Mouse (Mus musculus): ENCODE measurements at regions not wholly inside any gene's neighbourhood (a gene's known extent, or its start where the extent isn't known, plus 50 kb on each side); places are given as distances from the start of the nearest gene placed in this dataset.
"Not testable (repeated sequence)": the region's sequence is repeated elsewhere in the genome, so short reads cannot be mapped to it uniquely, and the experiment has no call there.

DNA sequence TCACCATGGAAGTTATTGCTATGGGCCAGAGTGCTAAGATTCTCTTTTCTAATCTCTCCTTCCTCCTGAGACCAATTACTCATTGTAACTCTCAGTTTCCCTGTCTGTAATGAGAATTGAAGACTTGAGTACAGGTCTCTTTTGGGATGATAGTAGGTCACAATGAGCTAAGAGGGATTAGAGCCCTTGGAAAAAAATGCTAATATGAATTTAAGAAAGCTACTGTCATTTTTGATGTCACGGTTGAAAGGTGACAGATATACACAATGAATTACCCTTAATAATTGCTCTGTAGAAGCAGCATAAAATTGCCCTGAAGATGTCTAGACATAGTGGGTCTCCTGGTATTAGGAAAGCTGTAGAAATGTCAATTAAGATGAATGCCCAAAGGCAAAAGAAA is 178.2 kb downstream of the Kcna4 start:
- DNase-seq, result no peak

DNA sequence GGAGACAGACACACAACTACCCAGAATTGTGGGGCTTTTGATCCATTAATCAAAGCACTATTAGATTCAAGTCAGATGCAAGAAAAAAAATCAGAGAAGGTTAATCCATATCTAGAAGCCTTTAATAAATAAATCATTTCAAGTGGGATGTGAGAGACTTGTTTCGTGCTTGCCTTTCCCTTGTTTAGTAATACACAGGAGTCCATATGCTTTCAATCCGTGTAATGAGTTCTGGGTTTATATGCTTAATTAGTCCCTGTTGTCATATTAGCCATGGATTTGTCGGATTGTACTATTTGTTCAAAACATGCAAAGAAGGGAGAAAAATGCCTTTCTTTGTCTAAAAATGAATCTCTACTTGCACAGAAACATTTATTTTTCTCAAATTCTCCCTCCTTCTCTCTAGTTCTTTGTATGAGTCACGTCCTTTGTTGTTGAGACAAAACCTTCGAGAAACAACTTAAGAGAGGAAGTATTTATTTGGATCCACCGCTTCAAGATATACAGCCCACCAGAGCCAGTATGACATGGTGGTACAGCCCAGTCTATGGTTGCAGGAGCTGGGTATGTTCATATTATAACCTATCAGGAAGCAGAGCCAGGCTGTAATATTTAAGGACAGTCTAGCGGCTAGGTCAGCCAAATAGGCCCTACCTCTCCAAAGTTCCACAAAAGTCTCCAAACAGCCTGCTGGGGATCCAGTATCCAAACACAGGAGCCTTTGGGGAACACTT is 213.4 kb downstream of the Kcna4 start:
- no peak for DNase-seq

- DNase-seq, result no peak
Observed at GRCm38 (mm10) chr2:107507426-107508167, 217.2 kb downstream of the Kcna4 start.

DNA sequence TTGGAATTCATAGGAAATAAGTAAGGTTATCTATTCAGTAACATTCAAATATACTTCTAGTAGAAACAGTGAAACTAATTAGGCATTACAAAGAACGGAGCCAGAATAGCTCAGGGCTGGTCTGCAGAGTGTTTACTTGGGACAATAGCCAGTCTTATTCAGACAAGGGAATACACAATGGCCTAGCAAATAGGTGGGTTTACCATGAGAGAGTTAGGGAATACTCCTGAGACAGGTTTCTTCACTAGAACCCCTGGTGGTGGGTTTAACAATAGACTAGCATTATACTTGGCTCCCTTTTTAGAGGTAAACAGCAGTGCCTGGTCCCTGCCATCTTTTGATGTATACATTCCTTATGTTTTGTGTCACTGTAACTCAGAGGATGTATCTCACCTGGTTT is 225.0 kb downstream of the Kcna4 start:
- not testable (repeated sequence) for DNase-seq

DNA sequence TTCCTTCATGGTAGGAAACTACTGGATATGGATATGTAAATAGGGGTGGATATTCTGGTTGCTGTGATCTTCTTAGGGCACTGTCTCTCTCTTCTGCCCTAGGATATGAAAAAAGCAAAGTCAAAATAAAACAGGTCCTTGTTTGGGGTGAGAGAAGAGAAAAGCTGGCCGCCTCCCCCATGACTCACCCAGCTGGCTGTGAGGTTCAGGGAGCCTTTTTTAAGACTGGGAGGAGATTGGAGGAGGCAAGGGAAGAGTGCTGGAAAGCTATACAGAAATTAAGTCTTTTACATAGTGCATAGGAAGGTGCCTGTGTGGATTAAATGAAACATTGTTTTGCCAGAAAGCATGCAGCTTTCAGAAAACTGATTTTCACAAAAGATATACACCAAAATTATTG is 227.7 kb downstream of the Kcna4 start:
- DNase-seq, result no peak

- no peak for DNase-seq
Observed at GRCm38 (mm10) chr2:107518759-107519158, 228.3 kb downstream of the Kcna4 start.

DNA sequence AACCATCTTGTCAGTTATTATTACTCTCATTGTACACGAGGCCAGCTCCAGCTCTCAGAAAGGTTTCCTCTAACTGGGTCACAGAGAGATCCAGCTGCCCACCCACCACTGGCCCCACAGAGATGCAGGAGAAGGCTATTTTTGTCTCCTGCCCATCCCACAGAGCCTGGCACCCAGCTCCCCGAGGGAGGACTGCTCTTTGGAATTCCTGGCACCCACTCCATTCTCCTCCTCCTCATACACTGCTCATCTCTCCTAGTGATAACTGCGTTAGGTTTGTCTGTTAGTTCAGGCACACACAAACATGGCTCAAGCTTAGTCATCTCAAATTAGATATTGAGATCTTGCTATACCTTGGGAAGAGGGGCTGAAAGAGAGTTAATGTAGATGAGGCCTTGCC is 228.9 kb downstream of the Kcna4 start:
- DNase-seq, result peak; percentile 1 to 4

DNA sequence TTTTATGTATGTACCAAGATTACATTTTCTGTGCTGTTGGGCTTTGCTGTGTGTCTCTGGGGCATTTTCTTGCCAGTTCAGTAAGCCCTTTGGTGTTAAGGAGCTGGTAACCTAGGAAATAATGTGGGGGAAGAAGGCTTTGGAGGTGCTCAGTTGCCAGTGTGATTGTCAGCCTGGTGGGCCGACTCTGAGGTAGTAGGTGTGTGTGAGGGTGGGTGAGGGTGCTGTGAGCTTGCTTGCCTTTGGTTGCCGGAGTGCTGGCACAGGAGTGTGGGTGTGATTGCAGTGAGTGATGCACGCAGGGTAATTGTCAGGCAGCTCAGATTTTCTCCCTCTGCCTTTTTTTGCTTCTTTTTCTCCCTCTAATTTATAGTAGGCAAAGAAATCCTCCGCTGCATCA is 229.3 kb downstream of the Kcna4 start:
- DNase-seq, result peak in 1 of 2 experiments; percentile 1

DNA sequence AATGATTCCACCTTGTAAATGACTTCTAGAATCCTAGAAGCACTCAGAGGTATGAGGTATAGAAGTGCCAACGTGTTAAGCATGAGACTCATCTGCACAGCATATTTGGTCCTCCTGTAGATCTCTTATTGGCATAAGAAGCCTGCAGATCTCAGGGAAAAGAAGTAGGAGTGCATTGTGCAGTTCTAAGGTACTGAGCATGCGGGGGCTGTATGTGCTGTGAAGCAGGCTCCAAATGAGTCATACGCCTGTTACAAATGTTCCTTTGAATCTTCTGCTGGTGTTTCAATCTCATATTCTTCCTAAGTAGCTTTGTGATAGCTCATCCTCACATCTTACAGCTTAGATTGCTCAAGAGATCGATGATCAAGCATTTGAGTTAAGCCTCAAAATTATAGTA is 252.7 kb downstream of the Kcna4 start:
- DNase-seq, result no peak

GRCm38 (mm10) chr2:107552569-107552968 is 262.1 kb downstream of the Kcna4 start:
- DNase-seq, result no peak

GRCm38 (mm10) chr2:107556239-107556638 is 265.8 kb downstream of the Kcna4 start:
- no peak for DNase-seq

DNA sequence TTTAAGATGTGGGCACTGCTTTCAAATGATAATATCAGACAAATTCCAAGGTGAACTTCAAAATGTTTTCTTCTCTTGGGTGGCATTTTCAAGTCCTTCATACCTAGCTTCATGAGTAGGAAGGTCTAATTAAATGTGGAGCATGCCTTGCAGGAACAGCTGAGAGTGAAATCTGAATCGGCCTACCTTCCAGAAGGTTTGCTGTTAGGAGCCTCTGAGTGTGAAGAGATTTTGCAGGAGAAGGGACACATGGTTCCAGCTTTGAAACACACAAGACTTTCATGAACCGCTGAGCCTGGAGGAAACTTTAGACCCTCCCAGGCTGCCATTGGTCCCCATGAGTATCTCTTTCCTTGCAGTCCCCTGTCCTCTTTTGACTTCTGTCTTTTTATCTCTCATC is 279.2 kb downstream of the Kcna4 start:
- DNase-seq, result no peak

GRCm38 (mm10) chr2:107609872-107610559 is 319.6 kb downstream of the Kcna4 start:
- no peak for DNase-seq

- DNase-seq, result no peak
Observed at GRCm38 (mm10) chr2:107611811-107612210, 321.4 kb downstream of the Kcna4 start.

DNA sequence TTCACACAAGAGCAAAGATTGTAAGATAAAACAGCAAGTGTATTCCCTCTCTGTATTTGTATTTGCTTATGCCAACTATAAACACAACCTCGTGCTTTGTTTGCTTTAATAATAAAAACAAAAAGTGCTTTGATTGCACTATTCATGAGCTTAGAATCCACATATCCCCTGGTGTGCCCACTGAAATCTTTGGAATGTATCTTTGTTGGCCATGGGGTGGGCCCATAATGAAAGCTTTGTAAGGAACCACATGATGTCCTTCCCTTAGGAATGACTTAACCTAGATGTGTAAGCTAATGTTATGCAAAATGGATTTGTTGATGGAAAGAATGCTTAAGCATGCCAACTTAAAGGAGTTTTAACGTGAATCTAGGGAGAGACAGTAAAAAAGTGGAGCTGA is 321.8 kb downstream of the Kcna4 start:
- no peak for DNase-seq

DNA sequence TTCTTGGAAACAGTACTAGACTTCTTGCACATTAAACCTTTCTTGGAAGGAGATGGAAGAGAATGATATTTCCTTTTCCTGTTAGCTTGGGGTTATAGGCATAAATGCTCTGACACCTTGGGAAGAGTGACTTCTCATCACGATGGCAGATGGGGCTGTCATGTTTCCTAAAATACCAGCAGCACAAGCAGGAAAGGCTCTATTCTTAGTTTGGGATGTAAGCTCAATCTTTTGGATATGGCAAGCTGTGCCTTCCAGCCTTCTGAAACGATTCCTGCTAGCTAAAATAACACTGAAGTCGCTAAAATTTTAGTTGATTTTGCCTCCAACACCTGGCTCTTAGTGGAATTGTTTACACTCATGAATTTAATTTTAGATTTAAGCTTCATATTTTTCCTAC is 324.3 kb downstream of the Kcna4 start:
- no peak for DNase-seq

- no peak for DNase-seq
Observed at GRCm38 (mm10) chr2:107627458-107627857, 337.0 kb downstream of the Kcna4 start.

- no peak for DNase-seq
Observed at GRCm38 (mm10) chr2:107659176-107659575, 368.7 kb downstream of the Kcna4 start.
